Mouse (Mus musculus): Measurements from ENCODE around the gene Hps1. TPM values are rescaled to one million over a fixed set of nuclear protein-coding genes. Genes with fewer than 3 reads are reported as not detected.

Gene Hps1
- polyA plus RNA-seq (2015; fragmentation: Nextera tagmentation; extraction: Ambion mirVana), result 4.8 and 5.2 TPM in 2 replicates

DNA sequence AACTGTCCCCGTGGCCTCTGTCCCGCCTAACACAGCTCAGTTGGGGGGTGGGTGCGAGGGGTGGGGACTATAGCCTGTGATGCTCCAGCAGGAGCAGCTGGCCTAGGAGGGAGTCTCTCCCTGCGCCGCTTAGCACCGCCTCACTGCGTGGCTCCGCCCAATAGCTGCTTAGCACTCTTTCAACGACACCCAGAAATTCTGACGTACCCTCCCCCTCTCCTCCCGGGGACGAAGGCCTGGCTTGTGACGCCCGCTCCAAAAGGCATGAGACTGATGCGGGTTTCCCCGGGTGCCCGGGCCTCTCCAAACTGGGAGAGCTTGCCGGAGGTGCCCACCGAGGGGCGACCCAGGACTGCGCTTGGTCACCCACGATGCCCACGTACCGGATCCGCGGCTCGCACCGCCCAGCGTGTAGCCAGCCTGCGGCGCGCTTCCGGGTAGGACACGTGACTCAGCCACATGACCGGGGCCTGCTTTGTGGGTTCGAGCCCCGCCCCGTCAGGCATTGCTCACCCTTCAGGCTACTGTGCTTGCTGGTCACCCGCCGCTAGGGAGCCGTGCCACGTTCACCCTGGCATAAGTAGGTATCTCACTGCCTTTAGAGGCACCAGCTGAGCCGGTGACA lies at the start of gene Hps1:
Gene Hps1 (minus strand): TSS at position 448 of the 625 bp plus-strand sequence.

DNA sequence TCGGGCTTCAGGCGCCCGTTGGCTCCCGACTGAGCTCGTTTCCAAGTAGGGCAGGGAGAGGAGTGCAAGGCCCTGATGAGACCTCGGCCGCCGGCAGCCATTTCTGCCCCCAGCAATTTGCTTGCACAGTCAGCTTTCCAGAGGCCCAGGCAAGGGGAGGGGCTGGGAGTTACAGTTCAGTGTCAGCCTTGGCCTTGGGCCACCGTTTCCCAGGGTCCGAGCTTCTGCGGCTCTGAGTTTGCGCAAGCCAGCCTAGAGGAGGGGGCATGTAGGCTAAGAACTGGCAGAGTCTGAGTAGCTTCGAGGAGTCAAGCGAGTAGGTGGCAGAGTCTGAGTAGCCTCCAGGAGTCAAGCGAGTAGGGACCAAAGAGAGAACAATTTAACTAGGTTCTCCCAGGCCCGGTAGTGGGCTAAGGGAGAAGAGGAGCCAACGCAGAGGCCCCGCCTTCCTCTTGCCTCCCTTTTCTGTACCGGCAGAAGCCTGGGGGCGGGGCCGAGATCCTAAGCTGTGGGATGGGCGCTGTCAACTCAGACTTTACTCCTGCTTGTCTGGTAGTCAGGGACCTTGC lies 27.3 kb downstream of the Hps1 start, which contains the start of gene Pyroxd2:
Gene Pyroxd2 (minus strand): TSS at position 413 of the 569 bp plus-strand sequence.

Other genes with a start within 250 kb of the Hps1 start
- 0.33 and 0.50 TPM in 2 replicates for gene Loxl4, start 167.2 kb downstream of the Hps1 start, polyA plus RNA-seq (2015; fragmentation: Nextera tagmentation; extraction: Ambion mirVana)
- 1.9 and 3.3 TPM in 2 replicates for gene Pyroxd2, start 27.2 kb downstream of the Hps1 start, polyA plus RNA-seq (2015; fragmentation: Nextera tagmentation; extraction: Ambion mirVana)

Measured in skeletal muscle tissue, postnatal 0 days (tissue).